Mouse (Mus musculus) forebrain, embryonic 12.5 days (tissue): ENCODE data around the gene Mpp3. TPM values are rescaled to one million over a fixed set of nuclear protein-coding genes. Genes with fewer than 3 reads are reported as not detected.

Source experiments
- ATAC-seq: fragments of 200-750 bp; cut with Nextera tagmentation; 2 replicates; pipeline ENCODE4 v1.8.0; 2017; ENCODE audit warnings: moderate TSS enrichment; ENCODE audit not compliant: low FRiP score
- H3K27ac ChIP-seq: fragments of 300-500 bp; sonication (generic); 2 replicates; pipeline ENCODE4 v1.5.1; 2016; ENCODE audit warnings: mild to moderate bottlenecking
- H3K27me3 ChIP-seq: fragments of 300-500 bp; sonication (generic); 2 replicates; pipeline ENCODE4 v1.6.1; 2016; ENCODE audit warnings: mild to moderate bottlenecking
- H3K36me3 ChIP-seq: fragments of 300-500 bp; sonication (generic); replicated peaks from 2 replicates; pipeline ENCODE4 v1.6.1; 2016; ENCODE audit warnings: mild to moderate bottlenecking
- H3K4me1 ChIP-seq: fragments of 300-500 bp; sonication (generic); 2 replicates; pipeline ENCODE4 v1.6.1; 2016
- H3K4me2 ChIP-seq: fragments of 300-500 bp; sonication (generic); 2 replicates; pipeline ENCODE4 v1.6.1; 2016; ENCODE audit warnings: mild to moderate bottlenecking, moderate library complexity
- H3K4me3 ChIP-seq: fragments of 300-500 bp; sonication (generic); replicated peaks from 2 replicates; pipeline ENCODE4 v1.5.1; 2016; ENCODE audit warnings: mild to moderate bottlenecking
- H3K9ac ChIP-seq: fragments of 300-500 bp; sonication (generic); 2 replicates; pipeline ENCODE4 v1.6.1; 2016; ENCODE audit warnings: mild to moderate bottlenecking
- H3K9me3 ChIP-seq: fragments of 300-500 bp; sonication (generic); 2 replicates; pipeline ENCODE4 v1.6.1; 2016
- WGBS: fragments of 180-500 bp; shearing (Covaris S2); methylation state at CpG from one replicate; pipeline ENCODE4 v1.1.7; 2016; 5-methylcytosine and 5-hydroxymethylcytosine counted together
- polyA plus RNA-seq: library from polyadenylated mRNA; unstranded; fragments of >200 nt; fragmentation: Nextera tagmentation; extraction: Ambion mirVana; gene quantifications from 2 replicates; pipeline ENCODE4 v1.2.1, GENCODE M21; 2016

Gene Mpp3
- polyA plus RNA-seq, 1 experiment from 2014 or later = 35.7 TPM

GRCm38 (mm10) chr11:101984054-101985025, 43.9 kb downstream of the Mpp3 start, which contains the start of gene Cfap97d1:
Cfap97d1 (plus strand) TSS chr11:101984279.
- 2% methylated on average over 59 of the region's 71 CpGs for WGBS
- Histone ChIP-seq H3K4me1 (peaks cover 25% of the 10 kb centered on the region), H3K36me3 (0 out of 2 replicates have a peak, but pooled peaks cover under 1% of the 10 kb centered on the region), H3K27ac (peak within 1 kb of the TSS; percentile 61; the same call in 1 of the 2 replicates), H3K27me3 (peaks cover 15% of the 10 kb centered on the region), H3K4me2 (peak within 1 kb of the TSS; percentile 99), H3K9ac (peak within 1 kb of the TSS; percentile 68), H3K4me3 (peak within 1 kb of the TSS; percentile 58), H3K9me3 (no peaks in the 10 kb centered on the region)
- peak; percentile 83 for ATAC-seq

GRCm38 (mm10) chr11:101983431-101983921, 44.8 kb downstream of the Mpp3 start:
- H3K4me2 ChIP-seq = peak overlapping the region; percentile 99; the same call in 1 of the 2 replicates
- no peak overlapping the region for H3K9ac ChIP-seq
- H3K9me3 ChIP-seq = no peaks in the 10 kb centered on the region
- H3K36me3 ChIP-seq = 0 out of 2 replicates have a peak, but pooled peaks cover 3% of the 10 kb centered on the region
- peaks cover 15% of the 10 kb centered on the region for H3K27me3 ChIP-seq
- no peak for ATAC-seq
- H3K4me1 ChIP-seq = peaks cover 25% of the 10 kb centered on the region
- no peak overlapping the region for H3K27ac ChIP-seq
- H3K4me3 ChIP-seq = no peak overlapping the region
- WGBS = 79% methylated on average over 10 of the region's 10 CpGs

GRCm38 (mm10) chr11:101982981-101983411, 45.3 kb downstream of the Mpp3 start:
- peaks cover 25% of the 10 kb centered on the region for H3K4me1 ChIP-seq
- no peak for ATAC-seq
- H3K27me3 ChIP-seq = peaks cover 15% of the 10 kb centered on the region
- H3K4me2 ChIP-seq = 0 out of 2 replicates have a peak overlapping the region, but pooled peaks have one; percentile 99
- H3K4me3 ChIP-seq = no peak overlapping the region
- WGBS = 62% methylated on average over 6 of the region's 6 CpGs
- H3K9ac ChIP-seq = no peak overlapping the region
- H3K36me3 ChIP-seq = 0 out of 2 replicates have a peak, but pooled peaks cover 3% of the 10 kb centered on the region
- no peaks in the 10 kb centered on the region for H3K9me3 ChIP-seq
- H3K27ac ChIP-seq = no peak overlapping the region

- H3K4me3 ChIP-seq = no peak overlapping the region
- H3K9ac ChIP-seq = no peak overlapping the region
- no peak overlapping the region for H3K27ac ChIP-seq
- peaks cover 27% of the 10 kb centered on the region for H3K4me1 ChIP-seq
- 87% methylated on average over 12 of the region's 12 CpGs for WGBS
- ATAC-seq = no peak
- H3K9me3 ChIP-seq = no peaks in the 10 kb centered on the region
- 0 out of 2 replicates have a peak, but pooled peaks cover 3% of the 10 kb centered on the region for H3K36me3 ChIP-seq
- H3K27me3 ChIP-seq = peaks cover 10% of the 10 kb centered on the region
- no peak overlapping the region for H3K4me2 ChIP-seq
Observed at GRCm38 (mm10) chr11:101981850-101982249, 46.4 kb downstream of the Mpp3 start.

GRCm38 (mm10) chr11:101980603-101981157, 47.6 kb downstream of the Mpp3 start:
- Histone ChIP-seq H3K27me3 (peaks cover 5% of the 10 kb centered on the region), H3K27ac (no peak overlapping the region), H3K4me2 (no peak overlapping the region), H3K9ac (no peak overlapping the region), H3K9me3 (no peaks in the 10 kb centered on the region), H3K36me3 (0 out of 2 replicates have a peak, but pooled peaks cover 3% of the 10 kb centered on the region), H3K4me1 (peaks cover 22% of the 10 kb centered on the region), H3K4me3 (no peak overlapping the region)
- 73% methylated on average over 9 of the region's 9 CpGs for WGBS
- ATAC-seq = no peak

GRCm38 (mm10) chr11:101979140-101979539, 49.1 kb downstream of the Mpp3 start:
- no peak for ATAC-seq
- Histone ChIP-seq H3K27ac (no peak overlapping the region), H3K4me2 (no peak overlapping the region), H3K4me3 (no peak overlapping the region), H3K27me3 (no peaks in the 10 kb centered on the region), H3K9ac (no peak overlapping the region), H3K9me3 (no peaks in the 10 kb centered on the region), H3K4me1 (peaks cover 13% of the 10 kb centered on the region), H3K36me3 (0 out of 2 replicates have a peak, but pooled peaks cover 7% of the 10 kb centered on the region)
- WGBS = 93% methylated on average over 5 of the region's 5 CpGs

GRCm38 (mm10) chr11:101976949-101977348, 51.3 kb downstream of the Mpp3 start:
- 94% methylated on average over 7 of the region's 7 CpGs for WGBS
- 0 out of 2 replicates have a peak, but pooled peaks cover 7% of the 10 kb centered on the region for H3K36me3 ChIP-seq
- no peaks in the 10 kb centered on the region for H3K27me3 ChIP-seq
- H3K4me3 ChIP-seq = no peak overlapping the region
- no peak overlapping the region for H3K27ac ChIP-seq
- H3K9me3 ChIP-seq = no peaks in the 10 kb centered on the region
- no peak overlapping the region for H3K9ac ChIP-seq
- no peak overlapping the region for H3K4me2 ChIP-seq
- ATAC-seq = no peak
- peaks cover 4% of the 10 kb centered on the region; the same call in 1 of the 2 replicates for H3K4me1 ChIP-seq

- Histone ChIP-seq H3K4me1 (peaks cover 4% of the 10 kb centered on the region; the same call in 1 of the 2 replicates), H3K4me3 (no peak overlapping the region), H3K4me2 (no peak overlapping the region), H3K9me3 (no peaks in the 10 kb centered on the region), H3K27me3 (no peaks in the 10 kb centered on the region), H3K9ac (no peak overlapping the region), H3K27ac (no peak overlapping the region), H3K36me3 (0 out of 2 replicates have a peak, but pooled peaks cover 7% of the 10 kb centered on the region)
- ATAC-seq = no peak
- 57% methylated on average over 9 of the region's 9 CpGs for WGBS
Observed at GRCm38 (mm10) chr11:101974923-101975322, 53.3 kb downstream of the Mpp3 start.

GRCm38 (mm10) chr11:101974181-101974580, 54.1 kb downstream of the Mpp3 start:
- 69% methylated on average over 6 of the region's 6 CpGs for WGBS

GRCm38 (mm10) chr11:101973496-101973895, 54.8 kb downstream of the Mpp3 start:
- no peaks in the 10 kb centered on the region for H3K27me3 ChIP-seq
- WGBS = 85% methylated on average over 9 of the region's 9 CpGs
- no peak for ATAC-seq
- H3K36me3 ChIP-seq = 0 out of 2 replicates have a peak, but pooled peaks cover 4% of the 10 kb centered on the region
- no peak overlapping the region for H3K4me3 ChIP-seq
- H3K4me1 ChIP-seq = peaks cover 6% of the 10 kb centered on the region
- no peaks in the 10 kb centered on the region for H3K9me3 ChIP-seq
- H3K27ac ChIP-seq = no peak overlapping the region
- no peak overlapping the region for H3K4me2 ChIP-seq
- H3K9ac ChIP-seq = no peak overlapping the region

More at GRCm38 (mm10) chr11:101974181-101974580, 54.1 kb downstream of the Mpp3 start:
- Histone ChIP-seq H3K9me3 (no peaks in the 10 kb centered on the region), H3K9ac (no peak overlapping the region), H3K4me1 (peaks cover 4% of the 10 kb centered on the region; the same call in 1 of the 2 replicates), H3K36me3 (0 out of 2 replicates have a peak, but pooled peaks cover 6% of the 10 kb centered on the region), H3K4me2 (no peak overlapping the region), H3K27me3 (no peaks in the 10 kb centered on the region), H3K27ac (no peak overlapping the region), H3K4me3 (no peak overlapping the region)
- no peak for ATAC-seq

- H3K36me3 ChIP-seq = 0 out of 2 replicates have a peak, but pooled peaks cover 4% of the 10 kb centered on the region
- H3K4me1 ChIP-seq = peaks cover 9% of the 10 kb centered on the region
- peaks cover 7% of the 10 kb centered on the region for H3K27me3 ChIP-seq
- no peaks in the 10 kb centered on the region for H3K9me3 ChIP-seq
- H3K4me3 ChIP-seq = no peak overlapping the region
- no peak overlapping the region for H3K9ac ChIP-seq
- H3K27ac ChIP-seq = no peak overlapping the region
- H3K4me2 ChIP-seq = no peak overlapping the region
- no peak for ATAC-seq
- whole genome bisulfite sequencing = 90% methylated on average over 5 of the region's 5 CpGs
Observed at GRCm38 (mm10) chr11:101972651-101973050, 55.6 kb downstream of the Mpp3 start.

GRCm38 (mm10) chr11:101972097-101972496, 56.2 kb downstream of the Mpp3 start:
- H3K27me3 ChIP-seq = peaks cover 13% of the 10 kb centered on the region
- 70% methylated on average over 3 of the region's 3 CpGs for WGBS

More at GRCm38 (mm10) chr11:101972097-101972496, 56.2 kb downstream of the Mpp3 start:
- Histone ChIP-seq H3K9me3 (no peaks in the 10 kb centered on the region), H3K4me3 (no peak overlapping the region), H3K4me1 (peaks cover 9% of the 10 kb centered on the region), H3K9ac (no peak overlapping the region), H3K27ac (no peak overlapping the region), H3K36me3 (0 out of 2 replicates have a peak, but pooled peaks cover 4% of the 10 kb centered on the region), H3K4me2 (no peak overlapping the region)
- no peak for ATAC-seq
